Mouse (Mus musculus): Measurements from ENCODE around the gene Urb1.

The Urb1 gene

DNA sequence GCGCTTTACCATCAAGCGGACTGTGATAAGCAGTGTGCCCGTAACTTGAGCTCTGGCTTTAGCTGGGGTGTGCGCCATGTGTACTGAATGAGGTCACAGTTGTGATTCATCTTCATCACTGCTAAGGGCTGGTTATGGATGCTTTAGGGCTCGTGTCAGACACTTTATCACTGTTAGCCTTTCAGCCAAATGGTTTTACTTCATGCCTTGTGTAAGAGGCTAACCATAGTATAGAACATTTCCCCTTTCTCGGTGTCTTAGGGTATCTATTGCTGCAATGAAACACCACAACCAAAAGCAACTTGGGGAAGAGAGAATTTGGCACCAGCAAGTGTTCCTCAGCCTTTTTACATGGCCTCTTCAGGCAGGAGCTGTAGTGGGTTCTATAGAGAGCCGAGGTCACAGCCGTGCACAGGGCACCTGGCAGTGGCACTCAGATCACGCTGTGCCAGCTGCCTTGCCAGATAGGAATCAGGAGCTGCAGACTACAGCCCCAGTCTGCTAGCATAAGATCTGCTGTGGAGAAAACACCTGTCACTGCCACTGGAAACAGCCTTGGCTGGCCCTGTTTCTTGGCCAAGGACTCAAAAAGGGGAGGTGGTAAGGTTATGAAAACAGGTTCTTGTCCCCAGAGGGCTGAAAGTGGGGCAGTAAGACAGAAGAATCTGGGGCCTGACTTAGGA is 44.9 kb downstream of the Urb1 start:
- no peak for DNase-seq

- DNase-seq, result peak; percentile 11
These were observed 49.7 kb downstream of the Urb1 start for GRCm38 (mm10) chr16:90760515-90760914.

GRCm38 (mm10) chr16:90759335-90759734 is 50.9 kb downstream of the Urb1 start:
- no peak for DNase-seq

DNA sequence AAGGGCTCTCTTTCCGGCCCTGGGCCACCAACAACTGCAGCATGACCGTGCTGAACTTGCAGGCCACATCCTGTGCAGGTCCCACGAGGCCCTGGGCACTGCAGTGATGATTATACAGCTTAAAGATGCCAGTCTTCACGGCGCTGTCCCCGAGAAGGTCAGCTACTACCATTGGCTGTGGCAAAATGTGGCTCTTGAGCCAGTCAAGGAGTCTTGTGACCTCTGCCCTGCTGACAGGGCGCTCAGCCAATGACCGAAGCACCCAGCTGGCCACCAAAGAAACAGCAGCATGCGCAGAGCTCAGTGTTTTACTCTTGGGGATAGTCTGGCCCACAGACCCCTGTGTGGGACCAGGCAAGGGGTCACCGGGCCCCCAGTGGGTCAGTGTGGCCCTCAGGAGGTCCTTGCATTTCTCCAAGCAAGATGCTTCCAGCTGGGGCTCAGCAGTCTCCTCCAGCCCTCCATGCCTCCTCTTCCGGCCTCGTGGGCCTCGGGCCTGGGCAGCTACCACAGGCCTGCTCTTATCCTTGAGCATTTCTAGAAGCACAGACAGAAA is 56.7 kb downstream of the Urb1 start:
- peak; percentile 11 for DNase-seq

DNA sequence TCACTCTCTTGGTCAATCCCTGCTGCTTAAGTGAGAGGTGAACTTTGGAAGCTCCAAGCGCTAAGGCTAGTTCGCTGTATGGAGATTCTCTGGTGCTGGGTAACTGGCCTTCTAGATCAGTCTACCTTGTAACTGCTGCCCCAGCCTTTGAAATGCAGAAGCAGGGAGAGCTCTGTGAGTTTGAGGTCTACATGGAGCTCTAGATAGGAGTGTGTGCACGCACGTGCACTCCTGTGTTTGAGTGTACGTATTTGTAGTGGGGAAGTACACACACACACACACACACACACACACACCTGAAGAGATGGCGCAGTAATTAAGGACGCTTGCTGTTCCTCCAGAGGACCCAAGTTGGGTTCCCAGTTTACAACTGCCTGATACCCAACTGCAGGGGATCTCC is 62.0 kb downstream of the Urb1 start:
- DNase-seq, result no peak

GRCm38 (mm10) chr16:90747143-90747542 is 63.1 kb downstream of the Urb1 start:
- DNase-seq, result peak; percentile 12

DNA sequence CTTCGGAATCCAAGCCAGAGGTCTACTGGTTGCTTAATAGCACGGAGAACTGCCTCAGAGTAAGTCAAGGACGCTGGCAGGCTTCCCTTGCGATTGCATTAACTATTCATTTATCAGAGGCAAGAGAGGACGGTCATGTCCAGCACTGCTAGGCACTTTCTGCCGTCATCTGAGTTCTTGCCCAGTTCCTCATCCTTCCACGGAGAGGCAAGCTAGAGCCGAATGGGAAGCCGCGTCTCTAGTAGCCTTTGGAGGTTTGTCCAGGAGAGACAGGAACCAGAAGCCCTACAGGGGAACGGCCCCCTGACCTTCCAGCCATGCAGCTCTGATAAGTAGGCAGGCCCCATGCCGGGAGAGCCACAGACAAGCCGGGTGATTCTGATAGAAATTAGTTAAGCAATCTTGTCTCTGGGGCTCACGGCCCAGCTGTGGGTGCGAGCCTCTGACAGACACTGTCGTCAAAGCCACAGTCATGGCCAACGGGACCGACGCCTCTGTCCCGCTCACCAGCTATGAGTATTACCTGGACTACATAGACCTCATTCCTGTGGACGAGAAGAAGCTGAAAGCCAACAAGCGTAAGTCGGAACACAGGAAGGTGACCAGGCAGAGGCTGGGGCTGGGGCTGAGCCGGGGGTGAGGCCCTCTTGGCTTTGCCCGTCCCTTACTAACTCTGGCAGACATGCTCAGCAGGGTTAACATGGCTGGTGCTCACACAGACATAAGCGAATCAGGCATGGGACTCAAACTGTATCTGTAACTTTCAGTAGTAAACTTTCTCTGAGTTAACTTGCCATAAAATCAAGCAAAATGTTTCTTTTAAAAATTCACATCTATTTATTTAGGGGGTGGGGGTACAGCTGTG is 71.9 kb downstream of the Urb1 start, which contains the start of gene Mrap:
Gene Mrap (plus strand): TSS at position 116 of the 865 bp plus-strand sequence.
- peak; percentile 11 for DNase-seq

DNA sequence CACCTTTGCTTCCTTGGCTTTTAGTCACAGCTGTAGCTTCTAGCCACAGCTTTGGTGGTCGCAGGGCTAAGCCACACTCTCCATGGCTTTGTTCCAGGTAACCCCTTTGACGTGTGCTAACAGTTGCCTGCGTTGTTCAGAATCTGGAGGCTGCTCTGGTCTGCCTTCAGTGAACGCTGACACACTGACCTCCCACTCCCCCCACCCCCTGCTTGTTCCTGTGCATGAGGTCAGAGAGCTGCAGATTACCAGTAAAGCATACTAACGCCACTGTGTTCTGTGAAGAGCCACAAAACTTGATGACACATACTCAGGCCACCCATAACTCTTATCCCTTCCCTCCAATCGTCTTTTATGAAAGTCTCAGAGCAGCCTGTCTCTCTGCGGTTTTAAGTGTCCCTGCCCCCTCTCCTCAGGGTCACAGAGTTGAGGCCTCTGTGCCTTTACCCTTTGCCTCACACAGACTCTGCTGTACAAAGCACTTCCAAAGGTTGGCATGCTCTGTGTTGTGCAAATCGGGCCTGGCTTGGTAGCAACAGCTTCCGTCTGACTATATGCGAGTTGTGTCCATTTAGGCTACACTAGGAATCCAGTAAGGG is 73.4 kb downstream of the Urb1 start:
- peak; percentile 19 for DNase-seq

DNA sequence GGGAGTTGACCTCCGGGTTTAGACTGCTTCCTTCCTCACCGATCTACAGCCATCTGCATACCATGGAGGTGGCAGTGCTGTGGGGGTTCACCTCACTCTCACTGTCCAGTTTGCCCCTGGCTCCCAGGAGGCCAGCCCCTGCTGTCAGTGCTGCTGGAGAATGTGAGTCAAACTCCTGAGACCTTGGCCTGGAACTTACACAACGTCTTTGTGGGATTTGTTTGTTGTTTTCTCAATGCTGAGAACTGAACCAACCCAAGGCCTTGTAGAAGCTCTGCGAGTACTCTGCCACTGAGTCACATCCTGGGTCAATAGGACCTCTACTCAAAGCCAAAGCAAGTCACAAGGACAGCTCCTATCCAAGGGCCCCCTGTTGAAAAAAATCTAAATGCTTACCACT is 74.6 kb downstream of the Urb1 start:
- no peak for DNase-seq

GRCm38 (mm10) chr16:90727233-90728115 is 82.7 kb downstream of the Urb1 start, which contains the start of gene Mis18a:
Mis18a (minus strand) TSS chr16:90727404.
- DNase-seq, result peak; percentile 96

DNA sequence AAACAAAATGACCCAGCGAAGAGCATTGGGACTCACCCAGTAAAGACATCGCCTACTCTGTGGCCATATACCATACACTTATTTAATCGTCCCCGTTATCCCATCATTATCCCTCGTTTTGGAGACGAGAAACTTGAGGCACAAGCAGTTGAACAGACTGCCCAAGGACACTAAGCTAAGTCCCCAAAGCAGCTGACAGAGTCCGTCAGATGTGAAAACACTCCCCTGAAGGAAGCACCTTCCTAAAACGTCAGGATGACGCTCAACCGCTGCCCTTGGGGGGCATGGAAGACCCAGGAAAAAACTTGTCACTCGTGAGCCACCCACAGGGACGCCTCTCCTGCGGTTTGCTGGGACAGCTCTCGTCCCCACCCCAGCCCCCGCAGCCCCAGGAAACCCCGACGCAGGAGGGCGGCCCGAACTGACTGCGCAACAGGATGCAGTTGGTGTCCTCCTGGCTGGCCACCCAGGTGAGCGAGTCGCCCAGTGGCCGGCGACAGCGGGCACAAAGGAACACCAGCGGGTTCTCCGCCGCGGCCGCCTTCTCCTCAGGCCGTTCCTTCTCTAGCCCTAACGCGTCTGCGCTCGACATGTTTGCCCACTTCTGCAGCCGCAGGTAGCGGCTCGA is 83.5 kb downstream of the Urb1 start:
- no peak for DNase-seq

- no peak for DNase-seq
These were observed 86.2 kb downstream of the Urb1 start for GRCm38 (mm10) chr16:90724051-90724450.

DNA sequence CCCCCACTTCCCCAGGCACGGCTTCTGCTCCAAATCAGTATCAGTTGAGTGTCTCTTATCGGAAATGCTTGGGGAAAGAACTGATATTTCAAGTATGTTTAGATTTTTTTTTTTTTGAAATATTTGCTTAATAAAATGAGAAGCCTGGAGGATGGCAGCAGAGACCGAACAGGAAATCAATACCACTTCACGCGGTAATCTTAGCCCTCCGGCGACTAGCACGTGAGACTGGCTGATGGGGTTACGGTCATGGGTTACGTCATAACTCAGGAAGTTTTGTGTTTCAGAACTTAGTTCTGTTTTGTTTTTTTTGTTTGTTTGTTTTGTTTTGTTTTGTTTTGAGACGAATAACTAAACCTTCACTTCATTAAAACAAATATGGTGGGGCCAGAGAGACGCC is 99.9 kb downstream of the Urb1 start:
- no peak for DNase-seq

GRCm38 (mm10) chr16:90709711-90710289 is 100.4 kb downstream of the Urb1 start:
- DNase-seq, result peak; percentile 45

- no peak for DNase-seq
These were observed 103.9 kb downstream of the Urb1 start for GRCm38 (mm10) chr16:90706279-90706678.

GRCm38 (mm10) chr16:90704161-90704825 is 105.9 kb downstream of the Urb1 start:
- DNase-seq, result no peak

- DNase-seq, result no peak
These were observed 106.6 kb downstream of the Urb1 start for GRCm38 (mm10) chr16:90703646-90704045.

- no peak for DNase-seq
These were observed 108.7 kb downstream of the Urb1 start for GRCm38 (mm10) chr16:90701541-90701940.

All from kidney, adult 9 months (tissue).